Mouse (Mus musculus) erythroblast, embryonic 14.5 days (primary cell): Measurements from ENCODE around the gene Fam210b. TPM values are rescaled to one million over a fixed set of nuclear protein-coding genes. Genes with fewer than 3 reads are reported as not detected.

ENCODE experiments used
- H3K27me3 ChIP-seq: 2 replicates; pipeline ENCODE4 v1.6.1; 2012; ENCODE audit warnings: inconsistent platforms; ENCODE audit not compliant: control insufficient read depth
- H3K36me3 ChIP-seq: 2 replicates; pipeline ENCODE4 v1.6.1; 2012; ENCODE audit warnings: mild to moderate bottlenecking, inconsistent platforms; ENCODE audit not compliant: control insufficient read depth
- H3K4me1 ChIP-seq: 2 replicates; pipeline ENCODE4 v1.6.1; 2012; ENCODE audit warnings: inconsistent platforms; ENCODE audit not compliant: control insufficient read depth
- H3K4me3 ChIP-seq: replicated peaks from 2 replicates; pipeline ENCODE3; 2012; ENCODE audit warnings: moderate library complexity, mild to moderate bottlenecking, inconsistent platforms
- H3K9me3 ChIP-seq: 2 replicates; pipeline ENCODE4 v1.6.1; 2012; ENCODE audit warnings: low read length, inconsistent platforms, mixed read lengths; ENCODE audit not compliant: control insufficient read depth
- GATA1 ChIP-seq: IDR thresholded peaks from 2 replicates; pipeline ENCODE4 v1.6.1; 2012; ENCODE audit warnings: low read length, inconsistent platforms, mixed read lengths
- TAL1 ChIP-seq: IDR thresholded peaks from 3 replicates; pipeline ENCODE4 v1.6.1; 2012; ENCODE audit warnings: low read length, inconsistent platforms, mixed read lengths
- polyA plus RNA-seq: library from polyadenylated mRNA; stranded (reverse); fragments of >175 nt; gene quantifications from 2 replicates; pipeline ENCODE4 v1.2.3, GENCODE M21; 2012

Fam210b gene
- polyA plus RNA-seq, 1 experiment, result 48.5 TPM

GRCm38 (mm10) chr2:172405011-172405410 is 59.6 kb downstream of the Fam210b start:
- Histone ChIP-seq H3K4me1 (no peaks in the 10 kb centered on the region), H3K36me3 (no peaks in the 10 kb centered on the region), H3K27me3 (peaks cover 11% of the 10 kb centered on the region), H3K4me3 (no peak overlapping the region), H3K9me3 (no peaks in the 10 kb centered on the region)
- TF ChIP-seq TAL1 (no peak), GATA1 (no peak)

Other genes starting within 250 kb of the Fam210b start
- gene Mc3r, start 97.1 kb upstream of the Fam210b start, polyA plus RNA-seq, result not detected in 2 replicates
- gene Aurka, start 25.0 kb downstream of the Fam210b start, polyA plus RNA-seq, result 5.1 and 10.9 TPM in 2 replicates
- 0.76 and 1.7 TPM in 2 replicates for gene Cstf1, start 25.1 kb downstream of the Fam210b start, polyA plus RNA-seq
- gene Cass4, start 48.2 kb downstream of the Fam210b start, polyA plus RNA-seq, result not detected in 2 replicates
- gene Rtf2, start 95.0 kb downstream of the Fam210b start, polyA plus RNA-seq, result 3.9 and 4.2 TPM in 2 replicates
- gene Gcnt7, start 113.0 kb downstream of the Fam210b start, polyA plus RNA-seq, result not detected in 2 replicates
- not detected in 2 replicates for gene Fam209, start 127.0 kb downstream of the Fam210b start, polyA plus RNA-seq
- not detected in 2 replicates for gene Tfap2c, start 204.0 kb downstream of the Fam210b start, polyA plus RNA-seq